Mouse (Mus musculus): ENCODE results near the gene Ajap1.

Ajap1 gene

GRCm38 (mm10) chr4:153482459-153483338, at the start of gene Ajap1:
Ajap1 (minus strand) TSS chr4:153482811.
- DNase-seq (ENCODE audit: low read depth, low spot score), result peak; percentile 85

- no peak for DNase-seq (ENCODE audit: low read depth, low spot score)
These were observed 47.9 kb upstream of the Ajap1 start for GRCm38 (mm10) chr4:153530536-153530935.

DNA sequence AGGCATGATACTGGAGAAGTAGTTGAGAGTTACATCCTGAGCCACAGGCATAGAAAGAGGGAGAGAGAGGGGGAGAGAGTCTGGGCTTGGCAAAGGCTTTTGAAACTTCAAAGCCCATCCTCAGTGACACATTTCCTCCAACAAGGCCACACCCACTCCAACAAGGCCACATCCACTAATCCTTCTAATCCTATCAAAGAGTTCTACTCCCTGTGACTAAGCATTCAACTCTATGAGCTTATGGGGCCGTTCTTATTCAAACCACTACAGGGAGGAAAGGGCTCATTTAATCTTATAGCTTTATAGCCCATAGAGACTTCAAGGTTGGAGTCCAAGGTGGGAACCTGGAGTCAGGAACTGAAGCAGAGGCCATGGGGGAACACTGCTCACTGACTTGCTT, 39.0 kb upstream of the Ajap1 start:
- no peak for DNase-seq (ENCODE audit: low read depth, low spot score)

DNA sequence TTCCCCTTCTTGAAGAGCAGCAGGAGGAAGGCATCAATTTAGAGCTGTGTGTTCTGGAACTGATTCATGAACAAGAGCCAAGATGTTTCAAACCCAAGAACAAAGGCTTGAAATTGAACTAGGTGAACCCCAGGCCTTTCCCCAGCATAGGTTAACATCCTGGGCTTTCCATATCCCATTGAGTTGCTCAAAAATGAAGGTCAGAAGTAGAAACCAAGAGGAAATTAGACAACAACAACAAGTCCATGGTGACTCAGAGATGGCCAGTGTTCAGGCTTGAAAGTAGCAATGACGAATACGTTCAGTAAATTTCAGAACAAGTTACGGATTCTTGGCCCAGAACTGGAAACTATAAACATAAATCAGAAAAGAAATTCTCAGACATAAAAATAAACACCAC, 37.3 kb upstream of the Ajap1 start:
- DNase-seq (ENCODE audit: low read depth, low spot score), result no peak

GRCm38 (mm10) chr4:153519289-153519688, 36.7 kb upstream of the Ajap1 start:
- DNase-seq (ENCODE audit: low read depth, low spot score), result no peak

- DNase-seq (ENCODE audit: low read depth, low spot score), result no peak
These were observed 33.2 kb upstream of the Ajap1 start for GRCm38 (mm10) chr4:153515786-153516185.

GRCm38 (mm10) chr4:153514071-153514470, 31.5 kb upstream of the Ajap1 start:
- DNase-seq (ENCODE audit: low read depth, low spot score), result no peak

DNA sequence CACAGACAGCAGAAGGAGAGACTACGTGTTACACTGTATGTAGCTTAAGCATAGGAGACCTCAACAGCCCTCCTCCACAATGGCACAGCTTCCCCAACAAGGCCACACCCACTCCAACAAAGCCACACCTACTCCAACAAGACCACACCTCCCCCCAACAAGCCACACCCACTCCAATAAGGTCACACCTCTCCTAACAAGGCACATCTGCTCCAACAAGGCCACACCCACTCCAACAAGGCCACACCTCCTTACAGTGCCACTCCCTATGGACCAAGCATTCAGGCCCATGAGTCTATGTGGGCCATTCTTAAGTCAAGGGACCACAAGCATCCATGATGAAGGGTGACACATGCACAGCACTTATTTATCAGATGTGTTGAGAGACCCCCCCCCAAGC, 28.9 kb upstream of the Ajap1 start:
- DNase-seq (ENCODE audit: low read depth, low spot score), result no peak

- no peak for DNase-seq (ENCODE audit: low read depth, low spot score)
These were observed 19.3 kb upstream of the Ajap1 start for GRCm38 (mm10) chr4:153501936-153502335.

GRCm38 (mm10) chr4:153492444-153492843, 9.8 kb upstream of the Ajap1 start:
- DNase-seq (ENCODE audit: low read depth, low spot score), result no peak

- no peak for DNase-seq (ENCODE audit: low read depth, low spot score)
These were observed 6.5 kb upstream of the Ajap1 start for GRCm38 (mm10) chr4:153489116-153489515.

- no peak for DNase-seq (ENCODE audit: low read depth, low spot score)
These were observed 3.3 kb upstream of the Ajap1 start for GRCm38 (mm10) chr4:153485913-153486312.

DNA sequence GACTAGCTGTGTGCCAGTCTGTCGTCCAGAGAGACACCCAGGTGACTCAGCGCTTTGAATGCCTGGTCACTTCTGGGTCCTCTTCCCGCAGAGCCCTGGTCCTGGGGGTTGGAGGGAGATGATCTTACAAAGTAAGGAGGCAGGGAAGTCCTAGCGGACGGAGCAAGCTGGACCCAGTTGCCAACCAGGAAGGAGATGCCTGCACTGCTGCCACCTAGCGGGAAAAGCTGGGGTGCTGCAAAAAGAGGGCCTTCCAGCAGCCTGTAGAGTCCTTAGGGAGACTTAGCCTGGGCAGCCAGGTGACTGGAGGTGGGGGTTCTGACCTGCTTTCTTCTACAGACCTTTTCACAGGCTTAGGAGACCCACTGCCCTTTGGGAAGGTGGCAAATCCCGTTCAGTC, 1.8 kb upstream of the Ajap1 start:
- DNase-seq (ENCODE audit: low read depth, low spot score), result peak; percentile 88

- DNase-seq (ENCODE audit: low read depth, low spot score), result no peak
These were observed 1.0 kb downstream of the Ajap1 start for GRCm38 (mm10) chr4:153481361-153482234.

GRCm38 (mm10) chr4:153480551-153481262, 1.9 kb downstream of the Ajap1 start:
- peak; percentile 92 for DNase-seq (ENCODE audit: low read depth, low spot score)

GRCm38 (mm10) chr4:153479144-153479543, 3.5 kb downstream of the Ajap1 start:
- peak; percentile 54 for DNase-seq (ENCODE audit: low read depth, low spot score)

DNA sequence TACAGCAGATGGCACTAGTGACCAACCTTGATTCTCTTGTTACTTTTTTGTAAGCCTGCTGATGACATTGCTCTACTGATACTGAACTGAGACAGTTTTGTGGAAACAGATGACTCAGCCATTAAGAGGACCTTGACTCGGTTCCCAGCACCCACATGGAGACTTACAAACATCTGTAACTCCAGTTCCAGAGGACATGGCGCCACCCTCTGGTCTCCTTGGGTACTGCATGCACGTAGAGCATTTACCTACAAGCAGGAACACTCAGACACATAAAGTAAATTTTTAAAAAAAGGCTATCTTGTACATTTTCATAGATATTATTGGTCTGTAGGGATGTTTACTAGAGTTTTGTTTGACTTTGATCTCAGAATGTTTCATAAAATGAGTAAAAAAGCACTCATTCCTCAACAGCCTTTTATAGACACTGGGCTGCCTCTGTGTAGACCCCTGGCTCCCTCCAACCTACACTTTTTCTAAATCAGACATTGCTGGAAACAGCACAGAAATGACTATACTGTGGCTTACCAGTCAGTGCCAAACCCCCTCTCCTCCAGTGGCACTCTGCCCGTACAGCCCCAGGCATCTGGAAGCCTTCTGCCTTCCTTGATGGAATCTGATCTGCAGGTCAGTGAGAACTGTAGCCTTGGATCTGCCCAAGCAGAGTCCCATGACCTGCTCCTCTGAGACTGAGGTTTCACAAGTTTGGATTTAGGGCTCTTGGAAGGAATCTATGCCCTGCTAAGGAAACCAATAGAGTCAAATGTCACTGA, 8.9 kb downstream of the Ajap1 start:
- no peak for DNase-seq (ENCODE audit: low read depth, low spot score)

- no peak for DNase-seq (ENCODE audit: low read depth, low spot score)
These were observed 12.9 kb downstream of the Ajap1 start for GRCm38 (mm10) chr4:153469712-153470111.

- DNase-seq (ENCODE audit: low read depth, low spot score), result peak; percentile 90
These were observed 22.7 kb downstream of the Ajap1 start for GRCm38 (mm10) chr4:153459934-153460333.

DNA sequence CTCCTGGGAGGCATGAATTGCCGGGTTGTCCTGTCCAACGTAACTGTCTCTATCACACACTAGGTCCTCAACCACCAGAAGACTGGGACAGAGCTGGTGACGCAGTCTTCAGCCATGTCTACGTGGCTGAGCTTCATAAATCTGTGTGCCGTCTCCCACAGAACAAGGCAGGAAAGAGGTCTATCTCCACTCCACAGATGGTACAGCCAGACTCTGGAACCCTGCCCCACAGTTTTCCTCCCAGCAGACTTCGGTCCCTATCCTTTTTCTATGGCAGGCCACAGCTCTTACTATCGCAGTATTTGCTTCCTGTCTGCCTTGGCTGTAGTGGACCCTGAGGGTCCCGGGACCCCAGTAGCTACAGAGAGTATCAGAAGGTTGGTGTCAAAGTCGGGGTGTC, 23.1 kb downstream of the Ajap1 start:
- peak; percentile 64 for DNase-seq (ENCODE audit: low read depth, low spot score)

DNA sequence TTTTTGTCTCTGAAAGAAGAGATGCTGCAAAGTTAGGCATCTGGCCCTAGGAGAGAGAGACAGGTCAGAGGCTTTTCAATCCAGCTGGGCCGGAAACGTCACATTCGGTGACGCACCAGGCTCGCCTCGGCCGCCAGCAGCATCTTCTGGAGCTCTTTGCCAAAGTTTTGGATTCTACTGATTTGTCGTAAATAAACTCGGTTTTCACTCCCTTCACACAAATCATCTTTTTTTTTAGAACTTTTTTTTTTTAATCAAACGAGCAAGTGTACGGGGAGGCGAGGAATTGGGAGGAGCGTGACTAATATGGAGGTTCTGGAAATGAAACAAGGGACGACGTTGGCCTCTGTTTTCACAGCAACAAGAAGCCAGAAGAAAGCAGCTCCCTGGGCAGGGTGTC, 23.8 kb downstream of the Ajap1 start:
- DNase-seq (ENCODE audit: low read depth, low spot score), result peak; percentile 52

Measured in brain, adult 2 months (tissue).